Mouse (Mus musculus) midbrain, embryonic 12.5 days (tissue): Measurements from ENCODE around the gene Mmadhc. TPM values are rescaled to one million over a fixed set of nuclear protein-coding genes. Genes with fewer than 3 reads are reported as not detected.

ENCODE experiments used
- ATAC-seq: fragments of 200-750 bp; cut with Nextera tagmentation; 2 replicates; pipeline ENCODE4 v1.8.0; 2017; ENCODE audit warnings: low read depth, moderate TSS enrichment, moderate library complexity; ENCODE audit not compliant: low FRiP score
- H3K27ac ChIP-seq: fragments of 300-500 bp; sonication (generic); replicated peaks from 2 replicates; pipeline ENCODE4 v1.5.1; 2016; ENCODE audit warnings: mild to moderate bottlenecking
- H3K27me3 ChIP-seq: fragments of 300-500 bp; sonication (generic); 2 replicates; pipeline ENCODE4 v1.6.1; 2016; ENCODE audit warnings: mild to moderate bottlenecking
- H3K36me3 ChIP-seq: fragments of 300-500 bp; sonication (generic); 2 replicates; pipeline ENCODE4 v1.6.1; 2016
- H3K4me1 ChIP-seq: fragments of 300-500 bp; sonication (generic); 2 replicates; pipeline ENCODE4 v1.6.1; 2016
- H3K4me2 ChIP-seq: fragments of 300-500 bp; sonication (generic); replicated peaks from 2 replicates; pipeline ENCODE4 v1.6.1; 2016; ENCODE audit warnings: mild to moderate bottlenecking, moderate library complexity
- H3K4me3 ChIP-seq: fragments of 300-500 bp; sonication (generic); 2 replicates; pipeline ENCODE4 v1.5.1; 2016; ENCODE audit warnings: mild to moderate bottlenecking
- H3K9ac ChIP-seq: fragments of 300-500 bp; sonication (generic); replicated peaks from 2 replicates; pipeline ENCODE4 v1.6.1; 2016; ENCODE audit warnings: mild to moderate bottlenecking, moderate library complexity
- H3K9me3 ChIP-seq: fragments of 300-500 bp; sonication (generic); 2 replicates; pipeline ENCODE4 v1.6.1; 2016; ENCODE audit warnings: mild to moderate bottlenecking
- WGBS: fragments of 180-500 bp; shearing (Covaris S2); methylation state at CpG from one replicate; pipeline ENCODE4 v1.1.7; 2016; 5-methylcytosine and 5-hydroxymethylcytosine counted together
- polyA plus RNA-seq: library from polyadenylated mRNA; unstranded; fragments of >200 nt; fragmentation: Nextera tagmentation; extraction: Ambion mirVana; gene quantifications from 2 replicates; pipeline ENCODE4 v1.2.1, GENCODE M21; 2016

The Mmadhc gene
- 149 and 155 TPM in 2 replicates for polyA plus RNA-seq

GRCm38 (mm10) chr2:50296109-50296986 lies at the start of gene Mmadhc:
Gene Mmadhc (minus strand): TSS chr2:50296801.
- Histone ChIP-seq H3K4me1 (peaks cover 21% of the 10 kb centered on the region), H3K27me3 (no peaks in the 10 kb centered on the region), H3K9me3 (no peaks in the 10 kb centered on the region), H3K36me3 (peaks cover under 1% of the 10 kb centered on the region), H3K27ac (peak within 1 kb of the TSS; percentile 85), H3K4me3 (peak within 1 kb of the TSS; percentile 78), H3K9ac (peak within 1 kb of the TSS; percentile 91), H3K4me2 (peak within 1 kb of the TSS; percentile 78)
- peak; percentile 96 for ATAC-seq
- under 1% methylated on average over 58 of the region's 58 CpGs for WGBS

- H3K4me1 ChIP-seq = no peaks in the 10 kb centered on the region
- H3K27ac ChIP-seq = no peak overlapping the region
- ATAC-seq = no peak
- no peak overlapping the region for H3K4me3 ChIP-seq
- WGBS = 81% methylated on average over 8 of the region's 8 CpGs
- H3K9me3 ChIP-seq = no peaks in the 10 kb centered on the region
- no peak overlapping the region for H3K9ac ChIP-seq
- H3K4me2 ChIP-seq = no peak overlapping the region
- H3K27me3 ChIP-seq = no peaks in the 10 kb centered on the region
- H3K36me3 ChIP-seq = no peaks in the 10 kb centered on the region
These were observed 47.0 kb upstream of the Mmadhc start for GRCm38 (mm10) chr2:50343598-50343997.

- Histone ChIP-seq H3K9me3 (no peaks in the 10 kb centered on the region), H3K9ac (no peak overlapping the region), H3K4me1 (no peaks in the 10 kb centered on the region), H3K27me3 (no peaks in the 10 kb centered on the region), H3K27ac (no peak overlapping the region), H3K36me3 (no peaks in the 10 kb centered on the region), H3K4me3 (no peak overlapping the region), H3K4me2 (no peak overlapping the region)
- ATAC-seq = no peak
- WGBS = 89% methylated on average over 3 of the region's 3 CpGs
These were observed 42.5 kb upstream of the Mmadhc start for GRCm38 (mm10) chr2:50339061-50339460.

GRCm38 (mm10) chr2:50337596-50337995 lies 41.0 kb upstream of the Mmadhc start:
- H3K4me3 ChIP-seq = no peak overlapping the region
- H3K4me1 ChIP-seq = no peaks in the 10 kb centered on the region
- no peaks in the 10 kb centered on the region for H3K27me3 ChIP-seq
- H3K36me3 ChIP-seq = no peaks in the 10 kb centered on the region
- ATAC-seq = no peak
- H3K4me2 ChIP-seq = no peak overlapping the region
- no peak overlapping the region for H3K9ac ChIP-seq
- H3K27ac ChIP-seq = no peak overlapping the region
- H3K9me3 ChIP-seq = no peaks in the 10 kb centered on the region
- WGBS = 75% methylated on average over 1 of the region's 1 CpGs

GRCm38 (mm10) chr2:50331716-50332270 lies 35.2 kb upstream of the Mmadhc start:
- no peak overlapping the region for H3K4me2 ChIP-seq
- no peak overlapping the region for H3K27ac ChIP-seq
- H3K36me3 ChIP-seq = no peaks in the 10 kb centered on the region
- no peaks in the 10 kb centered on the region for H3K27me3 ChIP-seq
- ATAC-seq = no peak
- no peak overlapping the region for H3K4me3 ChIP-seq
- WGBS = 66% methylated on average over 5 of the region's 5 CpGs
- H3K9ac ChIP-seq = no peak overlapping the region
- no peaks in the 10 kb centered on the region for H3K9me3 ChIP-seq
- H3K4me1 ChIP-seq = no peaks in the 10 kb centered on the region

- no peaks in the 10 kb centered on the region for H3K36me3 ChIP-seq
- no peak overlapping the region for H3K27ac ChIP-seq
- no peaks in the 10 kb centered on the region for H3K9me3 ChIP-seq
- no peak for ATAC-seq
- WGBS = 82% methylated on average over 4 of the region's 4 CpGs
- H3K4me3 ChIP-seq = no peak overlapping the region
- H3K4me1 ChIP-seq = no peaks in the 10 kb centered on the region
- H3K27me3 ChIP-seq = no peaks in the 10 kb centered on the region
- no peak overlapping the region for H3K9ac ChIP-seq
- no peak overlapping the region for H3K4me2 ChIP-seq
These were observed 31.6 kb upstream of the Mmadhc start for GRCm38 (mm10) chr2:50328181-50328580.

GRCm38 (mm10) chr2:50324799-50325198 lies 28.2 kb upstream of the Mmadhc start:
- no peaks in the 10 kb centered on the region for H3K27me3 ChIP-seq
- no peaks in the 10 kb centered on the region for H3K9me3 ChIP-seq
- no peaks in the 10 kb centered on the region for H3K4me1 ChIP-seq
- no peak for ATAC-seq
- 92% methylated on average over 7 of the region's 7 CpGs for WGBS
- H3K4me3 ChIP-seq = no peak overlapping the region
- no peaks in the 10 kb centered on the region for H3K36me3 ChIP-seq
- no peak overlapping the region for H3K9ac ChIP-seq
- no peak overlapping the region for H3K27ac ChIP-seq
- no peak overlapping the region for H3K4me2 ChIP-seq

- H3K4me3 ChIP-seq = no peak overlapping the region
- no peaks in the 10 kb centered on the region for H3K4me1 ChIP-seq
- WGBS = 58% methylated on average over 9 of the region's 9 CpGs
- no peaks in the 10 kb centered on the region for H3K9me3 ChIP-seq
- H3K36me3 ChIP-seq = no peaks in the 10 kb centered on the region
- H3K4me2 ChIP-seq = no peak overlapping the region
- no peaks in the 10 kb centered on the region for H3K27me3 ChIP-seq
- no peak overlapping the region for H3K9ac ChIP-seq
- ATAC-seq = peak; percentile 74; the same call in 1 of the 2 replicates
- H3K27ac ChIP-seq = no peak overlapping the region
These were observed 10.2 kb upstream of the Mmadhc start for GRCm38 (mm10) chr2:50306663-50307320.

GRCm38 (mm10) chr2:50304824-50305577 lies 8.4 kb upstream of the Mmadhc start:
- no peak for ATAC-seq
- WGBS = 82% methylated on average over 1 of the region's 1 CpGs

GRCm38 (mm10) chr2:50296987-50297350 lies 368 bp upstream of the Mmadhc start:
- Histone ChIP-seq H3K36me3 (no peaks in the 10 kb centered on the region), H3K4me2 (peak overlapping the region; percentile 78), H3K9ac (no peak overlapping the region), H3K9me3 (no peaks in the 10 kb centered on the region), H3K27me3 (no peaks in the 10 kb centered on the region), H3K4me3 (peak overlapping the region; percentile 78), H3K4me1 (peaks cover 21% of the 10 kb centered on the region), H3K27ac (no peak overlapping the region)
- under 1% methylated on average over 9 of the region's 9 CpGs for WGBS
- ATAC-seq = peak; percentile 35; the same call in 1 of the 2 replicates

More at GRCm38 (mm10) chr2:50304824-50305577, 8.4 kb upstream of the Mmadhc start:
- Histone ChIP-seq H3K4me1 (no peaks in the 10 kb centered on the region), H3K27ac (no peak overlapping the region), H3K9me3 (no peaks in the 10 kb centered on the region), H3K9ac (no peak overlapping the region), H3K36me3 (no peaks in the 10 kb centered on the region), H3K27me3 (no peaks in the 10 kb centered on the region), H3K4me3 (no peak overlapping the region), H3K4me2 (no peak overlapping the region)

GRCm38 (mm10) chr2:50295562-50295961 lies 1.0 kb downstream of the Mmadhc start:
- Histone ChIP-seq H3K9ac (peak overlapping the region; percentile 91), H3K27ac (no peak overlapping the region), H3K27me3 (no peaks in the 10 kb centered on the region), H3K4me3 (peak overlapping the region; percentile 78), H3K36me3 (peaks cover 8% of the 10 kb centered on the region), H3K4me1 (peaks cover 21% of the 10 kb centered on the region), H3K9me3 (no peaks in the 10 kb centered on the region), H3K4me2 (peak overlapping the region; percentile 78)
- no peak for ATAC-seq
- 39% methylated on average over 5 of the region's 5 CpGs for WGBS
